Mouse (Mus musculus): ENCODE measurements around the gene Ciao2b. TPM values are rescaled to one million over a fixed set of nuclear protein-coding genes. Genes with fewer than 3 reads are reported as not detected.

Ciao2b gene
- total RNA-seq, 1 experiment: 81.9 TPM

DNA sequence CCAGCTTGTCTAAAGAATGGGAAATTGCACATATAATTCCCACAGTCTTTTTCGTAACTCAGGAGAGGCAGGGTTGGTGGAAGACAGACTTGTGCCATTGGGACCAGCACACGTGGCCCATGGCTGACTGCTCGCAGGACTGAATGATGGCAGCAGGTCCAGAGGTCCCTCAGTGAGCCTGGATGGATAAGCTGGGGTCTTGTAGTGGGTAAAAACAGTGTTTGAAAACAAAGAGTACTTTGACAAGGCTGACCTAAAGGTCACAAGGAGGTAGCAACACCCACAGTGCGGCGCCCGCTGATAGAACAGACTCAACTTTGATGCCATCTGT is 524 bp upstream of the Ciao2b start:
- H3K4me1 ChIP-seq (ENCODE audit: control insufficient read depth in 2 of 2, insufficient read depth in 2 of 2, low read length in 2 of 2, poor library complexity in 1 of 2): peaks cover 0 to 3% of the 10 kb centered on the region in 2 experiments; a peak in 1 of 4 replicates
- peak overlapping the region; percentile 88 for H3K9ac ChIP-seq (ENCODE audit: insufficient read depth, low read depth, low read length, poor library complexity, severe bottlenecking)
- in situ Hi-C loops (cut with MboI; ENCODE audit: low sequenced_read_pairs in 2 of 2, unreplicated experiment in 2 of 2): loop anchor here in 1 of 2 experiments (25.0 kb wide), 1 partner anchor 620 kb away; the partner anchor contains the start of genes B3gnt9, Fbxl8, Hsf4 and Tradd
- no peak for DNase-seq (ENCODE audit: low read depth, low spot score)
- TF ChIP-seq MAFK (IDR thresholded peaks at IDR 0.05; ENCODE audit: insufficient read depth, low read depth, low read length) (no peak), HCFC1 (IDR thresholded peaks at IDR 0.05; ENCODE audit: borderline replicate concordance, insufficient read depth, low read length) (no peak), ZC3H11A (IDR thresholded peaks at IDR 0.05; ENCODE audit: borderline replicate concordance, low read depth, low read length) (no peak), CHD2 (IDR thresholded peaks at IDR 0.05; ENCODE audit: low read depth, low read length) (no peak), ZNF384 (IDR thresholded peaks at IDR 0.05; ENCODE audit: low read depth, low read length) (no peak)
- H3K36me3 ChIP-seq (ENCODE audit: control insufficient read depth, insufficient read depth, low read length, poor library complexity, severe bottlenecking): no peaks in the 10 kb centered on the region
- H3K27ac ChIP-seq (ENCODE audit: insufficient read depth, low read depth, low read length, poor library complexity, severe bottlenecking): no peak overlapping the region
- peak overlapping the region; percentile 92 to 95 for H3K4me3 ChIP-seq (ENCODE audit: insufficient read depth in 1 of 2, low read depth in 1 of 2, low read length in 2 of 2, poor library complexity in 1 of 2, severe bottlenecking in 1 of 2)
- H3K9me3 ChIP-seq (ENCODE audit: control insufficient read depth, insufficient read depth, low read depth, low read length): no peaks in the 10 kb centered on the region

- no peak for DNase-seq (ENCODE audit: low read depth, low spot score)
- H3K4me1 ChIP-seq (ENCODE audit: control insufficient read depth in 2 of 2, insufficient read depth in 2 of 2, low read length in 2 of 2, poor library complexity in 1 of 2): peaks cover 0 to 3% of the 10 kb centered on the region in 2 experiments; a peak in 1 of 4 replicates
- peak overlapping the region; percentile 87 for H3K9ac ChIP-seq (ENCODE audit: insufficient read depth, low read depth, low read length, poor library complexity, severe bottlenecking)
- no peaks in the 10 kb centered on the region for H3K36me3 ChIP-seq (ENCODE audit: control insufficient read depth, insufficient read depth, low read length, poor library complexity, severe bottlenecking)
- H3K4me3 ChIP-seq (ENCODE audit: insufficient read depth in 1 of 2, low read depth in 1 of 2, low read length in 2 of 2, poor library complexity in 1 of 2, severe bottlenecking in 1 of 2): peak overlapping the region; percentile 92 to 95
- no peak for TF ChIP-seq MAFK (IDR thresholded peaks at IDR 0.05; ENCODE audit: insufficient read depth, low read depth, low read length)
- TF ChIP-seq CHD2 (IDR thresholded peaks at IDR 0.05; ENCODE audit: low read depth, low read length): no peak
- no peak for TF ChIP-seq ZNF384 (IDR thresholded peaks at IDR 0.05; ENCODE audit: low read depth, low read length)
- TF ChIP-seq HCFC1 (IDR thresholded peaks at IDR 0.05; ENCODE audit: borderline replicate concordance, insufficient read depth, low read length): no peak
- no peak for TF ChIP-seq ZC3H11A (IDR thresholded peaks at IDR 0.05; ENCODE audit: borderline replicate concordance, low read depth, low read length)
- H3K27ac ChIP-seq (ENCODE audit: insufficient read depth, low read depth, low read length, poor library complexity, severe bottlenecking): no peak overlapping the region
- no peaks in the 10 kb centered on the region for H3K9me3 ChIP-seq (ENCODE audit: control insufficient read depth, insufficient read depth, low read depth, low read length)
- in situ Hi-C loops (cut with MboI; ENCODE audit: low sequenced_read_pairs in 2 of 2, unreplicated experiment in 2 of 2): loop anchor here in 1 of 2 experiments (25.0 kb wide), 1 partner anchor 621 kb away; the partner anchor contains the start of genes B3gnt9, Fbxl8, Hsf4 and Tradd
These were observed 864 bp downstream of the Ciao2b start for GRCm38 (mm10) chr8:104640831-104641370.

GRCm38 (mm10) chr8:104640241-104640640 is 1.5 kb downstream of the Ciao2b start:
- in situ Hi-C loops (cut with MboI; ENCODE audit: low sequenced_read_pairs in 2 of 2, unreplicated experiment in 2 of 2): loop anchor here in 1 of 2 experiments (25.0 kb wide), 1 partner anchor 622 kb away; the partner anchor contains the start of genes B3gnt9, Fbxl8, Hsf4 and Tradd
- no peaks in the 10 kb centered on the region for H3K9me3 ChIP-seq (ENCODE audit: control insufficient read depth, insufficient read depth, low read depth, low read length)
- H3K4me3 ChIP-seq (ENCODE audit: insufficient read depth in 1 of 2, low read depth in 1 of 2, low read length in 2 of 2, poor library complexity in 1 of 2, severe bottlenecking in 1 of 2): peak overlapping the region in 1 of 2 experiments; percentile 92; a peak in 1 of 4 replicates
- TF ChIP-seq CHD2 (IDR thresholded peaks at IDR 0.05; ENCODE audit: low read depth, low read length): no peak
- no peak for TF ChIP-seq MAFK (IDR thresholded peaks at IDR 0.05; ENCODE audit: insufficient read depth, low read depth, low read length)
- TF ChIP-seq ZNF384 (IDR thresholded peaks at IDR 0.05; ENCODE audit: low read depth, low read length): no peak
- TF ChIP-seq HCFC1 (IDR thresholded peaks at IDR 0.05; ENCODE audit: borderline replicate concordance, insufficient read depth, low read length): no peak
- TF ChIP-seq ZC3H11A (IDR thresholded peaks at IDR 0.05; ENCODE audit: borderline replicate concordance, low read depth, low read length): no peak
- peak overlapping the region; percentile 87; the same call in 1 of the 2 replicates for H3K9ac ChIP-seq (ENCODE audit: insufficient read depth, low read depth, low read length, poor library complexity, severe bottlenecking)
- no peaks in the 10 kb centered on the region for H3K36me3 ChIP-seq (ENCODE audit: control insufficient read depth, insufficient read depth, low read length, poor library complexity, severe bottlenecking)
- H3K27ac ChIP-seq (ENCODE audit: insufficient read depth, low read depth, low read length, poor library complexity, severe bottlenecking): no peak overlapping the region
- peaks cover 0 to 3% of the 10 kb centered on the region in 2 experiments; a peak in 1 of 4 replicates for H3K4me1 ChIP-seq (ENCODE audit: control insufficient read depth in 2 of 2, insufficient read depth in 2 of 2, low read length in 2 of 2, poor library complexity in 1 of 2)
- DNase-seq (ENCODE audit: low read depth, low spot score): no peak

GRCm38 (mm10) chr8:104638010-104638409 is 3.8 kb downstream of the Ciao2b start:
- H3K27ac ChIP-seq (ENCODE audit: insufficient read depth, low read depth, low read length, poor library complexity, severe bottlenecking): no peak overlapping the region
- no peaks in the 10 kb centered on the region for H3K9me3 ChIP-seq (ENCODE audit: control insufficient read depth, insufficient read depth, low read depth, low read length)
- TF ChIP-seq ZC3H11A (IDR thresholded peaks at IDR 0.05; ENCODE audit: borderline replicate concordance, low read depth, low read length) (no peak), MAFK (IDR thresholded peaks at IDR 0.05; ENCODE audit: insufficient read depth, low read depth, low read length) (0 out of 2 replicates have a peak, but pooled peaks have one; percentile 29), ZNF384 (IDR thresholded peaks at IDR 0.05; ENCODE audit: low read depth, low read length) (no peak), CHD2 (IDR thresholded peaks at IDR 0.05; ENCODE audit: low read depth, low read length) (no peak)
- in situ Hi-C loops (cut with MboI; ENCODE audit: low sequenced_read_pairs in 2 of 2, unreplicated experiment in 2 of 2): loop anchor here in 1 of 2 experiments (25.0 kb wide), 1 partner anchor 624 kb away; the partner anchor contains the start of genes B3gnt9, Fbxl8, Hsf4 and Tradd
- DNase-seq (ENCODE audit: low read depth, low spot score): no peak
- no peak overlapping the region for H3K9ac ChIP-seq (ENCODE audit: insufficient read depth, low read depth, low read length, poor library complexity, severe bottlenecking)
- peaks cover 0 to 8% of the 10 kb centered on the region in 2 experiments; a peak in 1 of 4 replicates for H3K4me1 ChIP-seq (ENCODE audit: control insufficient read depth in 2 of 2, insufficient read depth in 2 of 2, low read length in 2 of 2, poor library complexity in 1 of 2)
- H3K36me3 ChIP-seq (ENCODE audit: control insufficient read depth, insufficient read depth, low read length, poor library complexity, severe bottlenecking): no peaks in the 10 kb centered on the region
- H3K4me3 ChIP-seq (ENCODE audit: insufficient read depth in 1 of 2, low read depth in 1 of 2, low read length in 2 of 2, poor library complexity in 1 of 2, severe bottlenecking in 1 of 2): no peak overlapping the region

Data from ES-E14 (cell line).